Mouse (Mus musculus) adrenal gland, adult (tissue): ENCODE measurements around the gene Atp8b3.

ENCODE experiments used
- DNase-seq, 2 experiments: peaks; one replicate each; pipeline ENCODE4 v3.0.0; 2022 to 2023; ENCODE audit warnings: low spot score in 1 of 2; ENCODE audit not compliant: inconsistent age in 2 of 2

Gene Atp8b3

DNA sequence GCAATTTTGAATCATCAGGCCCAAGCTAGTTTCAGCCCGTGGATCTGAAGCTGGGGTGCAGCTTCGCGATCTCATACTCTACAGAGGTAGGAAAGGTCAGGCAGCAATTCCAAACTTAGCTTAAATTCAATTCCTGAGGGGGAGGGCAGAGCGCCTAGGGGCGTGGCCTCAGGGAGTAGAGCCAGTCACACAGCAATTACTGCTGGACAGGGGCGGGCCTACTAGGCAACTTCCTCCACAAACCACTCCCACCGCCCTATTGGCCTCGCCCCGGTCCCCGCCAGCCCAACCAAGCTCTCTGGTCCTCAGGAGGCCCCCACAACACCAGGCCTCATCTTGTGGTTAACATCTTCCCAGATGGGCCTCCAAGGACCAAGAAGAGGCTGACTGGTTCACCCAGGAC lies 30.7 kb upstream of the Atp8b3 start:
- peak; percentile 74 to 81 for DNase-seq

DNA sequence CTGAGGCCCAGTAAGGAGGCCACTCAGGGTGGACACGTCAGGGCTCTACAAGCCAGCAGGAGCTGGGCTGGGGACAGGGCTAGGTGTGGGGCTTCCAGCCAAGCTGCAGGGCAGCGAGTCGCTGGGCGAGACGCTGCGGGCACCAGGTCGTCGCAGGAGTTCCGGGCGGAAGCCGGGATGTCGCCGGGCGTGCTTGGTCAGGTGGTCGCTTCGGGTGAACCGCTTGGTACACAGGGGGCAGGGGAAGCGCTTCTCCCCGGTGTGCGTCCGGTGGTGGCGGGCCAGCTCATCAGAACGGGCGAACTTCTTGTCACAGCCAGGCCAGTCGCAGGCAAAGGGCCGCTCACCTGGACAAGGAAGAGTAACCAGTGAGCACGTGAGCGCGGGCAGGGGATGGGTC lies 30.0 kb upstream of the Atp8b3 start:
- DNase-seq: no peak

DNA sequence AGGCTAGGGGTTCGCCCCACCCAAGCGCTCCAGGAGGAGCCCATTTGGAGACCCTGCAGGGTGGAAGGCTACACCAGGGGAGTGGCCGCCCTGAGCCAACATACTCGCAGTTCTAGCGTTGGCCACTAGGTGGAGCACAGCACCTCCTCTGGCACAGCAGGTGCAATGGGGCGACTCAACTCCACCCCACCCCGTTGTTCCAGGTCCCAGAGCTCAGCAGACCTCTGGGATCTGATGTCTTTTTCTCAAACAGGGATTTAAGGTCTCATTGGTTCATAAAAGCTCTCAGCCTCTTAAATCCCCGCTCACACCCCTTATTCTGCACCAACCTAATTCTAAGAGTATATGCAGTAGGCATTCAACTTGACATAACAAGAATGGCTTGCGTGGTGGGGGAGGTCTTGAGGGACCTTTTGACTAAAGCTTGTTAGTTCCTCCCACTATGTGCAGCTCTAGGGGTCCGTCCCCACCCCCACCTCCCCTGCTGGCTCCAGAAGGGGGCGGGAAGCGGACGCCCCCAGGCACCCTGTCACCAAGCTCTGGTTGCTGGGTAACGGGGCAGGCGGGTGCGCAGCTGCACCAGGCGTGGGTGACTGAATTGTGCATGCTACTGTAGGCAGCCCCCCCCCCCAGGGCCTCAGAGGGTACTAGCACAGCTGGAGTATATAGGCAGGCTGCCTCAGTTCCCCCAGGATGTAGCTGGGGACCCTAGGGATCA lies 27.6 kb upstream of the Atp8b3 start:
- peak; percentile 83 to 95 for DNase-seq

DNA sequence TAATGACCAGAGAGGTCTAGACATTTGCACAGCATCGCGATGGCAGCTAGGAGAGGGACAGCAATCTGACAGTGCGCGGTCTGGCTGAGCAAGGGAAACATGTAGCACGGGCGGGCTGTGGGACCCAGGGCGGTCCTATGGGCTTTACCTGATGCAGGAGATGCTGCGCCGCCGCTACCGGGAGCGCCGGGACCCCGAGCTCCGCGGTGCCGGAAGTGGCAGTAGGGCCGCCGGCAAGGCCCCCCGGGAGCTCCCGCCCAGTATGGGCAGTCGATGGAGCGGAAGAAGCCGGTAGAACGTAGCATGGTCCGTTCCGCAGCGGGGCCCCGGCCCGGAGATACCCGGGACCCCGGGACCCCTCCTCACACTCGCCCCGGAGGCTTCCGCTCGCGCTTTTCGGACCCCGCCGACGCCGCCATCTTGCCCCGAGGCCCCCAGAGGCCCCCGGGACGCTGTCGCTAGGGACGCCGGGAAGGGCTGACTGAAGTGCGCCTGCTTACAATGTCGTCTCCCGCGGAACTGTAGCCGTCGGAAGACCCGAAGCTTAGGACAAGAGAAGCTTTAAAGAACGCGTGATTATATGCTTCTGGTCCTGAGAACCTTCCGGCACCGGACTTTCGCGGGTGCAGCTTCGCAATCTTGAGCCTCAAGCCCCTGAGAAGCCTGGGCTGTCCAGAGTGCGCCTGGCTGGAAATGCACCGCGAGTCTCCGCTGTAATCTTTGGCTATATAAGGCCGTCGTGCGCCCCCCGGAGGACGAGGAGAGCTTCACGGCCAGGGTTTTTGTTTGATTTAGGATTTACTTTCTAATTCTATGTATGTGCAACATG lies 22.4 kb upstream of the Atp8b3 start, which contains the start of gene Rexo1:
TSS of gene Rexo1 (minus strand) at position 445 of the 829 bp plus-strand sequence.
- peak; percentile 93 to 99 for DNase-seq

DNA sequence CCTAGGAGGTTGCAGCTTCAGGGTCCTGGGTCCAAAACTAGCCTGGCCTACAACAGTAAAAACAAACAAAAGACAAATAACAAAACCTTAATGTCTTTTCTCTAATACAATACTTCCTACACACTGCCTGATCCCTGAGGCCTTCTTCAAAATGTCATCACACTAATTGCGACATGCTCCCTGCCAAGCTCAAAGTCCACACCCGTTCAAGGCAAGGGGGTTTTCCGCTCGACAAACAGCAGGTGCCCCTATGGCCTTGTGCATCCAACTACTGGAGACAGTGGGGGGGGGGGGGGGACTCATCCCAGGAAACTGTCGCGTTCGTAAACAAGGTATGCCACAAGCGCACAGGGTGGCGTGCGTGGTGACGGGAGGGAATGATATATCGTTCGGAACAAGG lies 21.7 kb upstream of the Atp8b3 start:
- DNase-seq: no peak

DNA sequence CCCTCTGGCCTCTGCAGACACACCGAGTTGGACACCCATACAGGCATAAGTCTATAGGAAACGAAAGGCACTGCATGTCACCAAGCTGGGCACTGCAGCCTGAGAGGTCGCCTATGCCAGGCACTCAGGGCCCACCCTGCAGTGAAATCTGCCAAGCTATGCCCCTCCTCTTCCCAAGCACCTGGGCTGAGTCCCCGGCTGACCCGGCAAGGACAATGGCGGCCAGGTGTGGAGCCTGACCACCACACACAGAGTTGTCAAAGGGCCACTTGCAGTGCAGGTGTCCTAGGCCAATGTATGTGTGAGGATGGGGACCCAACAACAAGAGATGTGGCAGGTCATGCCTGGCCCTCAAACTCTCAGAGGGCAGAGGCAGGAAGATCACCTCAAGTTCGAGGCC lies 20.5 kb upstream of the Atp8b3 start:
- no peak for DNase-seq

DNA sequence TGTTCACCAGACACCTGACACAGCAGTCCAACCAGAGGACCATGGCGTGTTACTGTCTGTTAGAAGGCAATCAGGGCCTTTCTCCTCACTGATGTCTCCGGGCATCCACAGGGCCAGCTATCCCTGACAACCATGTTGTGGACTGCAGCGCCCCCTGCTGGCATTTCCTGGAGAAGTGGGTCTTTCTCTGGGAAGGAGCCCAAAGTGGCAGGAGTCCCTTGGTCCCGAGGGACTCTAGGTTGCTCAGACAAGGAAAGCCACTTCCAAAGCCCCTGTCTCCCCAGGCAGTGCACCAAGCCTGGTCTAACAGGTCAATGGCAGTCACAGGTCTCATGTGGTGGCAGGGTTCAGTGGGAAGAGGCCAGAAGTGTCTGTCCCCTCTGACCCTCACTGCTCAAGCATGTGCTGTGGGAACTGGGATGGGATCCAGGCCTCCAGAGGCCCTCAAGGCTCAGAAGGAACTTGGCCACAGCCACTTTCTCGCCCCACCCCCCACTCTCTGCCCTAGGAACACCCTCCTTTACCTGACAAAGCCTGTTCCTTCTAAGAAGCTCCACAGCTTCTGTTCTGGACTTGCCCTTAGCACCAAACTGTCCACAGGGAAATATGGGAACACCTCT lies 18.5 kb upstream of the Atp8b3 start:
- peak; percentile 86 to 95 for DNase-seq

DNA sequence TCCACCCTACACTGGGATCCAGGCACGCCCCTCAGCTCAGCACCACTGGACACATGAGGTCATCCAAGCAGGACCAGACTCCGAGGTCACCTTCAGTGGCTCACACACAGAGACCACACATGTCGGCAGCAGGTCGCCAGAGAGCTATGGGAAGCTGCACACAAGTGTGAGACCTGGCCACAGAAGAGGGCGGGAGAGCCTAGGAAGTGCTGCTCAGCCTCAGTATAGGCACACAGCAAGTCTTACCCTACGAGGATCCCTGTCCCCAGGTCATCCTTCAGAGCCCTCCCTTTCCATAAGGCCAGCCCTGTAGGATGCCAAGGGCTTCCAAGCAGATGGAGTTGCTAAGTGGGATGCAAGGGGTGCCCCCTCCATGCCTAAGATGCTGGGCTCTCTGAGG lies 15.1 kb upstream of the Atp8b3 start:
- no peak for DNase-seq

DNA sequence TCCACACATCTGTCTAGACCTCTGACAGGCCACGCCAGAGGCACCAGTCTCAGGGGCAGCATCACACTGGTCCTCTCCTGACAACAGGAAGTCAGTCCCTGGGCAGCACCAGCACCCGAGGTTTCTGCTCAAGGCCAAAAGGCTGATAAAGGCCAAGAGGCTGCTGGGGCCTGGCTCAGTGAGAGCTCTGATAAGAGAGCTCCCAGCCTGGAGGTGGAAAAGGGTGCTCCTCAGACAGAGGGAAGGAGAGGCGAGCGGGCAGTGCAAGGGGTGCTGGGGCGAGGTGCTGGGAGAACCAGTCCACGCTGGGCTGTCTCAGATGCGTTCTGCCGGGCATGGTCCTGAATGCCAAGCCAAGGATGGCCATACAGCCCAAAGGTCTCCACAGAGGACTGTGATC lies 14.7 kb upstream of the Atp8b3 start:
- peak; percentile 65 to 72 for DNase-seq

DNA sequence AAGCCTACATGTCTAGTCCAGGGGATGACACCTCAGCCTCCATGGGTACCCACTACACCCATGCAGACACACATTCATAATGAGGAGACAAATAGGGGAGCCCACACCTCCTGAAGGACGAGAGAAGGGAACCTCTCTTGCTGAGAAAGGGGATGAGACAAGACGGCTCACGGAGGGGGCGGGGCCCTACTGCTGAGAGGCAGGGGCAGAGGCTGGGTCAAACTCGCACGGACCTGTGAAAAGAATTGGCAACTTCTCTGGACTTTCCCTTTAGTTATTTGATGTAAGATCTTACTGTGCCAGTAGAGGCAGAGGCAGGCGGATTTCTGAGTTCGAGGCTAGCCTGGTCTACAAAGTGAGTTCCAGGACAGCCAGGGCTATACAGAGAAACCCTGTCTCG lies 13.4 kb upstream of the Atp8b3 start:
- DNase-seq: no peak

DNA sequence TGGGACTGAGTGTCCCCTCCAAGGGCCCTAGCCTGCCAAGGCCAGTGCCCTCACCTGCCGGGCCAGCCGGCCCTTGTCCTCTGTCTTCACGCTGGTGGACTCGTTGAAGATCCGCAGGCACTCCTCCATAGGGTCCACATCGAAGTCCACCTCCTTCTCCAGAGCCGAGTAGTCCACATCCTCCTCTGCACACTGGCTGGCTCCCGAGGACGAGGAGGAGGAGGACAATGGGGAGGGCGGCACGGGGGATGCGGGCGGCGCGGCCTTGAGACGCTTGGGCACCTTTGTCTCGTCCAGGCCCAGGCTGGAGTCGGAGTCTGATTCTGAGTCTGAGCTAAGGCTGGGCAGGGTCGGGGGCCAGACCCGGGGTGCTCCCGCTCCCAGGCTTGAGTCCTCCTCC lies 10.4 kb upstream of the Atp8b3 start:
- peak in 1 of 2 experiments; percentile 75 for DNase-seq

DNA sequence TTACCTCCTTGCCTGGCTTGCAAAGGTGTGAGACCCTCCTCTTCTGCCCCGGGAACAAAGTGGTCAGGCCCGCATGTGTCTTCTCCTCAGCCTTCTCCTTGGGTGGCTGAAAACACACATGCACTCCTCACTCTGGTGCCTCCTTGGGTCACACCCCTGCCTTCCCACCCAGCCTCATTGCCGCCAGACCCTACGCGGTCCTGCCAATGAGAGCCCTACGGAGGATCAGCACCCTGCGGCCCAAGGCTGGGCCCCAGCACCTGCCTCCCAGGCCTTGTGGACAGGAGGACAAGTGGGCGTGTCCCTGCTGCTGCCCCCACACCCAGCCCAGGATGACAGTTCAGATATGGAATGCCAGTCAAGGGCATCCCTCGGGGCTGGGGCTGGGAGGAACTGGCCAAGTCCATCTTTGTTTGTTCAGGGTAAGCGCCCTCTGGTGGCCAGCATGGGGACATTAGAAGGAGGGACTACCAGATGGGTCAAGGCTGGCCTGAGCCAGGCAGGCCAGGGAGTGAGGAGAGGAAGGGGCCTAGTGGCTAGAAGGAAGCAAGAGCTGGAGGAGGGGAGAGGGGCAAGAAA lies 9.6 kb upstream of the Atp8b3 start:
- DNase-seq: peak; percentile 94 to 96

DNA sequence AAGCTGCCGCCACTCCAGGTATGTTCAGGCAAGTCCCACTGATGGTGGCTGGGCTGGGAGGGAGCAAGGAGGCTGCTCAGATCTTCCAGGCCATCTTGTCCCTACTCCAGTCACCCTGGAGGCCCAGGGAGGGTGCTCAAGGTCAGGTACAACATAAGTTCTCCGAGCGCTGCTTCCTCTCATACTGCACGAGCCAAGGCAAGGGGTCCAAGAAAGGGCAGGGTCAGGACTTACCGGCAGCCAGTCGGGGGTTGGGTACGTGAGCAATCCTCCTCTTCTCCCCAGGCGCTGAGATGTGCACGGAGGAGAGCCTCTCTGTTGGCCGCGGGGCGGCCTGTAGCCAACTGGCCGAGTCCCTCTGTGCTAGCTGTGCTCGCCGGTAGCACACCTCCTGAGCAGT lies 8.6 kb upstream of the Atp8b3 start:
- DNase-seq: peak; percentile 62 to 73

DNA sequence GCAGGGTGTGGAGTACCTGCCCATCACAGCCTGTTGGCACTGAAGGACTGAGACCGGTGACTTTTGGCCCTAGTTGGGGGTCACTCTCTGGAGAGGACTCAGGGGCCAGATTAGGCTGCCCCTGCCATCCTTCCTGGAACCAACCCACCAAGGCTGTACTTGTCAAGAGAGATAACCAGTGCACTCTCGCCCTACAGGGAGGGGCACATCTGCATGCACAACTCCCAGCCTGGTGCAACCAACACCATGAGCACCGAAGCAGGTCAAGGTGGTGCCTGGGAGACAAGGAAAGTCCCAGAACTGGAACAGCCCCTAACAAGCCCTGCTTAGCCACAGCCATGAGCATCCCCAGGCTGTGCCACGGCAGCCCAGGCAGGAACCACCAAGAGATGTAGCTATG lies 8.0 kb upstream of the Atp8b3 start:
- DNase-seq: peak in 1 of 2 experiments; percentile 58

DNA sequence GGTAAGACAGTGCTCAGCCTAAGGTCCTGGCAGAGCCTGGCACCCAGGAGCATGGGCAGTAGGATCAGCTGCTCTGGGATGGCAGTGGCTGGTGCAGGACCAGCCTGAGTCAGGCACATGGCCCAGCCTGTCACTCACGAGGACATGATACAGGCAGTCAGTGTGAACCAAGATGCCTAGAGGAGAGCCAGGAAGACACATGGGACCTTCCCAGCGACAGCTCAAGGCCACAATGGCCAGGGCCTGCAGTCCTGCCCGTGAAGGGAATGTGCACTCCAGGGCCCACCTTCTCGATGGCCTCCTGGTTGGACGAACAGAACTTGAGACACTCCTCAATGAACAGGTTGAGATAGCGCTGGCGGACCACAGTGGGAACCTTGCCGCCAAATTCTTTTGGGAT lies 6.7 kb upstream of the Atp8b3 start:
- DNase-seq: peak; percentile 63 to 74

DNA sequence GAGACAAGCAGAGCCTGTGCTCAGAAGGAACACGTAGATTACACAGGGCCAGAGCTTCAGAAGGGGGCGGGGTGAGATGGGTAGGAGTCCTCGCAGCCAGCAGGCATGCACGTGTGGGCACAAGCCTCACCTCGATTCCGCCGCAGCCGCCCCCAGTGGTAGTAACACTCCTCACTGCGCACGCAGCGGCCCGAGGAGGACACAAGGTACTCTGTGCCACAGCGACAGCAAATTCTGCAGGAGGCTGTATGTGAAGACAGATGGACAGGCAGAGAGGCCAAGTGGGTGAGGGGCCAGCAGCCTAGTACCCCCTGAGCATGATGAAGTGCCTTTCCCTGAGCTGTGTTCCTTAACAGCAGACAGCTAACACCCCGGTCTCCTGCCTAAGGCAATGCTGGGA lies 4.9 kb upstream of the Atp8b3 start:
- no peak for DNase-seq

DNA sequence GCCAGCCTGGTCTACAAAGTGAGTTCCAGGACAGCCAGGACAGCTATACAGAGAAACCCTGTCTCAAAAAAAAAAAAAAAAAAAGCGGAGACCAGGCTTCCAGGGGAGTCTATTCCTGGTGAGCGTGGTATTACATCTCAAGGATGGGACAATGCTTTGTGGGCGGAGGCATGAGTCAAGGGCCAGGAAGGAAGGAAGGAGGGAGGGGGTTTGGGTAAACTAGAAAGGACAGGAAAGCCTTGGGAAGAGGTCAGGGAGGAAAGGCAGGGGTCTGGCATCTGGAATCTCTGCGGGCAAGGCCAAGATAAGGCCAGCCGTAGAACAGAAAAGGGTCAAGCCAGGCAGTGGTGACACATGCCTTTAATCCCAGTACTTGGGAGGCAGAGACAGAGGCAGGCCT lies 569 bp upstream of the Atp8b3 start:
- peak; percentile 70 to 82 for DNase-seq

DNA sequence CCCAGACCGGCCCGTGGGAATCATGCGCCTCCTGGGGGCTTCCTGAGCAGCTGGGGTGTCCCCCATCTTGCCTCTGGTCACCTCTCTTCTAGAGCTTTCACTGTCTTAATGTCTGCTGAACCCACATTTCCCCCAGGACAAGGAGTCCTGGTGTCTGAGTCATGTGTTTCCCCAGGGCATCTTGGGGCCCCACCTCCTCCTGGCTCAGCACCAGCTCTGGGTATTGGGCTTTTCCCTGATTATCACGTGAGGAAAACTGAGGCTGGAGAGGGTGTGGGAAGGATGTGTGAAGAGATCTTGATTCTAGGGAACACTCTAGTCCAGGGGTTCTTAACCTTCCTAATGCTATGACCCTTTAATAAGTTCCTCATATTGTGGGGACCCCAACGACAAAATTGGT lies 744 bp downstream of the Atp8b3 start:
- peak; percentile 74 to 80 for DNase-seq

DNA sequence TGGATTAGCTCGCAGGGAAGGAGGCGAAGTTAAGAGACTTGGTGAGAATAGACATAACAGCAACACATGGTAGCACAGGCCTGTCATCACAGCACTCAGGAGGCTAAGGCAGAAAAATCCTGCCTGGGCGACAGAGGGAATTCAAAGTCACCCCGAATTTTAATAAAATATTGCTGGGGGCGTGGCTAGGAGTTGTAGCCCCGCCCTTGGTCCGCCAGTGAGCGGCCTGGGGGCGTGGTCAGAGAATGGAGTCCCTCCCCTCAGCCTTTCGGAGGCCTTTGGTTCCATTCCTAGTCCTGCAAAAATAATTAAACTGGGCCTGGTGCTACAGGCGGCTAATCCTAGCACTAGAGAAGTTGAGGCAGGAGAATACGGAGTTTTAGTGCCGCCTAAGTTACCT lies 3.2 kb downstream of the Atp8b3 start:
- peak in 1 of 2 experiments; percentile 29 for DNase-seq

DNA sequence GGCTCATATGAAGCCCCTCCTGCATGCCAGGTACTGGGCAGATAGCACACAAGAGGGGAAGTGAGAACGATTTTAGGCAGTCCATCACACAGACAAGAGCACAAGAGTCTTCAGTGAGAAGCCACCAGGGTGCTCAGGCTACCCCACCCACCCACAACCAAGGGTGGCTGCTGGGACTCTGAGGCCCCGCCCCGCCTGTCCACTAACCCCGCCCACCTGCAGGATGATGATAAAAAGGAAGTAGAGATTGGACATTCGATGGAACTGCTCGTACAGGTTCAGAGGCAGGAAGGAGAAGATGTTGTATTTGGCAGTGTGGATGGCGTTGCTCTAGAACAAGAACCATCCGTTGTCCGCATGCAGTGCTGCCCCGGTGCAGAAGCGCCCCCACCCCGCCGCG lies 3.9 kb downstream of the Atp8b3 start:
- DNase-seq: no peak

DNA sequence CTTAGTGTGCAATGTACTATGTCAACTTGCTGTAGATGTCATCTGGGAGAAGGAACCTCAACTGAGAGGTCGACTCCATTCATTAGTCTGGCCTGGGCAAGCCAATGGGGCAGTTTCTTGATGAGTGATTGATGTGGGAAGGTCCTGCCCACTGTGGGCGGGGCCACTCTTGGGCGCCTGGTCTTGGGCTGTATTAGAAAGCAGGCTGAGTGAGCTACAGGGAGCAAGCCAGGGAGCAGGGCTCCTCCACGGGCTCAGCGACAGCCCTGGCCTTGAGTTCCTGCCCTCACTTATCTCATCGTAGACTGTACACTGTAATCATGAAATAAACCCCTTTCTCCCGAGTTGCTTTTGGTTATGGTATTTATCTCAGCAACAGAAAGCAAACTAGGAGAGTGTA lies 5.2 kb downstream of the Atp8b3 start:
- DNase-seq: peak; percentile 78 to 81

DNA sequence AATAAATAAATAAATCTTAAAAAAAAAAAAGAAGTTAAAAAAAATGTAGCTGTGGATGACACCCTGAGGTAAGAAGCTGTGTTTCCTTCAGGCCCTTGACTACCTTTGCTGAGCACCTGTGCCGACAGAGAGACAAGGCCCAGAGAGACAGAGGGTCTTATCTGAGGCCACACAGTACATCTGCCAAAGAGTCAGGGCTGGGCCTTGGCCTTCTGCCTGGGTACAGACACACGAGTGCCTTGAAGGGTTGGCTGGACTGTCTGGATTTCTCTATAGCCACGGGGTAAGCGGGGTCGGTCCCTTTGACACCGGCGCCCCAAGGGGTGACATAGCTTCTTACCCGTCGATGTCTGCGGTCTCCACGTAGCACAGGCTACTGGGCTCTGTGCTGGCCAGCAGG lies 6.1 kb downstream of the Atp8b3 start:
- DNase-seq: peak in 1 of 2 experiments; percentile 28
